Mouse (Mus musculus) megakaryocyte, adult 5-6 weeks (primary cell): ENCODE results near the gene Dclk1. TPM values are rescaled to one million over a fixed set of nuclear protein-coding genes. Genes with fewer than 3 reads are reported as not detected.

ENCODE experiments used
- ATAC-seq: 2 replicates; pipeline ENCODE4 v1.8.0; 2016; ENCODE audit warnings: mild to moderate bottlenecking, inconsistent platforms; ENCODE audit not compliant: poor library complexity, severe bottlenecking
- total RNA-seq, 2 experiments: library from RNA; stranded (forward) in 1 of 2; stranded (reverse) in 1 of 2; fragments of 153-499, 151-499 nt in 1 of 2; fragments of 221-1000, 200-1000 nt in 1 of 2; gene quantifications; 2 replicates each; pipeline versions ENCODE4 v1.2.3 to v1.2.4; 2015 to 2017

The Dclk1 gene
- total RNA-seq, 2 experiments from 2014 or later = not detected

DNA sequence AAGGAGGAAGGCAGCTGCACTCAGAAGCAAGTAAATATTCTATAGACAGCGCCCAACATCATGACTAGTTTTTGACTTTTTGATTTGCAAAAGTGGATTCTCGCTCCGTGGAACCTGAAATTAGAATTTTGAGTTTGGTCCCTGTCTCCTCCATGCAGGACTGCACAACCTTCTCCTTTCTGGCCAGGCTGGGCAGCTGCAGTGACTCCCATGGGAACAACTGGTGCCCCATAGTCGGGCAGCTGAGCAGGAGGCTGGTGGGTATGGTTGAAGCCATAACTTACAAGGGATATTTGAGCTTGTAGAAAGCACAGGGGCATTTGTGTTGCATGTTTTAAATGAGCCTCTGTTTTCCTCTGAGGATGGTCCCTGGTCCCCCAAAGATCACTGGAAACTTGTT lies 88.3 kb downstream of the Dclk1 start:
- no peak for ATAC-seq

DNA sequence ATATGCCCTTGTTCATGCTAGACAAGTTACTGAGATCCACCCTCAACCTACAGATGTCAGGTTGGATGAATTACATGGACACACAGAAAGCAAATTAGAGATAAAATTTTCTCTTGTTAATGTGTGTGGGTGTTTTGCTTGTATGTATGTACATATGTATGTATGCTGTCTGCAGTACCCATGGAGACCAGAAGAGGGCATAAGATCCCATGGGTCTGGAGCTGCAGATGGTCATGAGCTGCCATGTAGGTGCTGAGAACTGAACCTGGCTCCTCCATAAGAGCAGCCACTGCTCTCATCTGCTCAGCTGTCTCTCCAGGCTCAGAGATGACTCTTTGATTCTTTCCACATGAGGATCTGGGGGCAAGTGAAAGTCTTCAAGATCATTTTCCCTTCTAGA lies 89.5 kb downstream of the Dclk1 start:
- no peak for ATAC-seq

DNA sequence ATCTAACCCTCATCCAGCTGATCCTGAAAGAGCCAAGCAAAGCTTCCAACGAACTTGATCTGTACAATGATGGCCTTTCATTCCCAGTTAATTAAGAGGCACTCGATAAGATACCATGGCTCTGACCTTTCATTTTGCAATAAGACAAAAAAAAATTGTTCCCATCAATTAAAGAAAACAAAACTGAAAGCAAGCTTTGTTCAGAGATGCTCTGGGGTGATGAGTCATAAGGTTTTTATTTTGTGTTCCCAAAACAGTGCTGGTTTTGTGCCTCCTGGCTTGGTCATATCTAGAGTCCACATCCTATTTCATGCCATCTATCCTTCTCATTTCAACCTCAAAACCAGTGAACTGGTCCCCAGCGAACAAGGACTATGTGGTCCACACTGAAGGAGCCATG lies 91.3 kb downstream of the Dclk1 start:
- ATAC-seq = no peak

- no peak for ATAC-seq
Observed at GRCm38 (mm10) chr3:55336895-55337294, 94.7 kb downstream of the Dclk1 start.

- no peak for ATAC-seq
Observed at GRCm38 (mm10) chr3:55337671-55338070, 95.5 kb downstream of the Dclk1 start.

DNA sequence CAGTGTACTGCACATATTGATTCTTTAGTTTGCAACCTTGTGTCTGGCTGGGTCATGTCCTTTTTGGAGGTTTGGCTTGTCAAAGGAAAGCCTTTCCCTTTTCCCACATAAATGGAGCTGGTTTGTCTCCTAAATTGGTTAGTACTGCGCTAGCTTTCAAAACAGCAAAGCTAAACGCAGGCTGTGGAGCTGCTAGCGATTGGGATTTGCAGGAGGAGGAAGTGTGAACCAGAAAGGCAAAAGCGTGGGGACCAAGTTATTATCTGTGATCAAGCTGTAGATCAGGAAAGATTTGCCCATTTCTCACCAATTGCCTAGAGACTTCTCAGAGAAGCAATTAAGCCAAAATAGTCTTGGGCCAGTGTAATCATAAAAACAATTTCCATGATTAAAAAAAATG lies 100.3 kb downstream of the Dclk1 start:
- ATAC-seq = no peak

DNA sequence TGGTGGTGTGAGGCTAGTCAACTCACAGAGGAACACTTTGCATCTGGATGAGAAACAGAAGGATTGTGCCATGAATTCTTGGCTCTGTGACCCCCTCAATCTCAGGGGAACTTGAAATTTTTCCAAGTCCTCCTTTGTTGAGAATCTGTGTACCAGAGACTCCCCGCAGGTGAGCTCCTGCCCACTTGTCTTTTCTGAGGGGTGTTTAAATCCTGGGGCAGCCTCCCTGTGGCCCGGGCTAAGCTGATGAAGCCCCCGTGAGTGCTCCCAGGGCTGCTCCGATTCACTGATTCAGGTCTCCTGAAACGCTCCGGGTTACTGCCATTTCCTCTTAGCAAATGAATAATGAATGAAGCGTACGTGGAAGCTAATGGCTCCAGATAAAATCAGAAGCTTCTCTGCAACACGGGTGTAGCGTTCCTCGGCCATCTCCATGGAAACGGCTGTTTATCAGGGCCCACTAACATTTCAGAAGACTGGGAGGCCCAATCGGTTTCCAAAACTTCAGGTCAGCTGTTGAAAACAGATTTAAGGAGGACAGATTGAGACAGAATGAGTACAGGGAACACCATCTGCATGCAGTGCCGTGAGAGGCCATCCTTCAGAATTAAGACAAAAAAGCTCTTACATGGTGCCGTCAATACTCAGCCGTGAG lies 105.3 kb downstream of the Dclk1 start:
- ATAC-seq = no peak

DNA sequence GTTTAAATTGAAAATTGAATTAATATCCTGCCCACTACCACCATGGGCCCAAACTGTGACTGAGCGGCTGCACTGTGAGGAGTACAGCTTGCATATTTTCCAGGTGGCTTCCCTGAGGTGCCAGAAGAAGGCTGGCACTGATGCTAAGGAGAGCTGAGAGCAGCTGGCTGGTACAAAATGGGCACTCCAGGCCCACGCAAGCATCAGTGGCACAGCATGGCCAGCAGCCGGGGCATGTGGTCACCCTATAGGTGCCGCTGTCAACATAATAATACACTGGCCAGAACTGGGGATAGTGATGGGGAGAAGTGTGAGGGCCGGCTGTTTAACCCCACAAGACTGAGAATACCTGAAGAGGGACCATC lies 105.8 kb downstream of the Dclk1 start:
- no peak for ATAC-seq

- no peak for ATAC-seq
Observed at GRCm38 (mm10) chr3:55350194-55350593, 108.0 kb downstream of the Dclk1 start.

GRCm38 (mm10) chr3:55351281-55352052 lies 109.3 kb downstream of the Dclk1 start:
- no peak for ATAC-seq

- no peak for ATAC-seq
Observed at GRCm38 (mm10) chr3:55352529-55352928, 110.4 kb downstream of the Dclk1 start.

GRCm38 (mm10) chr3:55353169-55353568 lies 111.0 kb downstream of the Dclk1 start:
- no peak for ATAC-seq

- no peak for ATAC-seq
Observed at GRCm38 (mm10) chr3:55353909-55354511, 111.8 kb downstream of the Dclk1 start.

- ATAC-seq = no peak
Observed at GRCm38 (mm10) chr3:55354765-55355164, 112.6 kb downstream of the Dclk1 start.

DNA sequence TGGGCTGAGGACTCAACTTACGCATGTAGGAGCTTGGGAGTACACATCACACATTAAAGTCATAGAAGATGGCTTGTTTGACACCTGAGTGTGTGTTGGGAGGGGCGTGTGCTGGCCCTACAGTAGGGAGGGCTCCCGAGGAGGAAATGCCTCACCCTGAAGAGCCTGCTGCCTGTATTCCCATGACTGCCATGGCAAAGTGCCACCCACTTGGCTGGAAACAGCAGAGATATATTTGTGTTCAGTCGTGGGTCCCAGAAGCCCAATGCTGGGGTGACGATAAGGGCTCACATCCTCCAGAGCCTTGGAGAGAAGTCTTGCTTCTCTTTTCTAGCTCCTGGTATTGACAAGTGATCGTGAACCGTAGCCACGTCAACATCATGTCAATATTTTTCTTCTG lies 116.3 kb downstream of the Dclk1 start:
- no peak for ATAC-seq

- ATAC-seq = no peak
Observed at GRCm38 (mm10) chr3:55360836-55361235, 118.7 kb downstream of the Dclk1 start.

DNA sequence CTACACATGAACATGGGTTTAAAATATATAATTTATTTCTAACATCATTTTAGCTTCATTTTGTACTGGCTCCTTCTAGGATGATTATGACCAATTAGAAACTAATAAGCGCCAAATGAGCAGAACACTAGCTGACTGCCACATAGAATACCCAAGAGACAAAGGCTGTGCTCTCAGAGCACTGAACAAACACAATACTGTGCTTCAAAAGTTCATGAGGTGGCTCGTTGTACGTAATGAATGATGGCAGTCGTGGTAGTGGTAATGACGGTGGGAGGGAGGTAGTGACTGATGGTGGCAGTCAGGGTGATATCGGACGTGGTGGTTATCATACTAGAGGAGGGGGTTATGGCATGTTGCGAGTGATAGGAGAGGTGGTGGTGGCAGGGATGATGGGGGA lies 125.0 kb downstream of the Dclk1 start:
- no peak for ATAC-seq

GRCm38 (mm10) chr3:55369156-55369555 lies 127.0 kb downstream of the Dclk1 start:
- no peak for ATAC-seq

DNA sequence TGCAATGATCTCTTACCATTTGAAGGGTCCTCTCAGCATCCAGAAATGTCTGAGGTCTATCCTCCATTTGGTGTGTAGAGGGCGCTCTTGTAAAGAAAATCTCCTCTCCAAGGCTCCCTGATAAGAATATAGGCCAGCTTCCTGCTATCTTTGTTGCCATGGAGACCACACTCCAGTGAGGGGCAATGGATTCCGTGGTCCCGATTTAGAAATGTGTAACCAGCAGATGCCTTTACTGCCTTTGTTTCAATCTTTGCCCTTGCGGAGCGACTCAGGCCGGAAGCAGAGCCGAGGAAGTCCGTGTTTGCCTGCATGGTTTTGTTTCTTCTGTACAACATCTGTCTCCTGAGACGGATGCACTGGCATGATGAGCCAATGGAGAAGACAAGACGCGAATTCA lies 131.5 kb downstream of the Dclk1 start:
- ATAC-seq = no peak

DNA sequence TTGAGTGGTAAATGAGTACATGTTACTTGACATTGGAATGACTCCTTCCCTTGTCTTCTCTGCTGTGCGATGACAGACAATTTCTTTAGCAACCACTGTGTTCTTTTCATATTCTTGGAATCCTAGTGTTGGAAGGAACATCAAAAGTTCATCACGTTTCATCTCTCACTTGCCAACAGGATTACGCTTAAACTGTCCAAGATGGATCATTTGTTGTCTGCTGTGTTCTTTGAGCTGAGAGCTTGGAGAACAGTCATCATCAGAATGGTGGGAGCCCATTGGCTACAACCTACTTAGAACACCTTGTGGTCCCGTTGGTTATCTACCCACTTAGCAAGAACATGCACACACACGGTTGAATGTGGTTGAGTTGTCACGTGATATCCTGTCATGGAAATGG lies 136.4 kb downstream of the Dclk1 start:
- ATAC-seq = no peak

DNA sequence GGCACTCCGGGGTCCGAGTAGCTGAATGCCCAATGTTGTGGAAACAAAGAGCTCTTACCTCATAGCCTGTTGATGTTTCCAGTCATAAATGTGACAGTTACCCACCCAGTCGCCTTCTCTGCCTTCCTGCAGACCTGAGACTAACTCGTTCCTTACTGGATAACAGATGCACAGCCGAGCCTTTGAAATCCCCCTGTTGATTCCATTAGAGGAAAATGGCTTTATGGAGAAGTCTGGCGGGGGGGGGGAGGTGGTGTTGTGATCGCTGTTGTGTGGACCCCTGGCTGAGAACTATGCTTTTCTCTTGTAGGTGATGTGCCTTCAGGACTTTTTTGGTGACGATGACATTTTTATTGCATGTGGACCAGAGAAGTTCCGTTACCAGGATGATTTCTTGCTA lies 138.3 kb downstream of the Dclk1 start:
- ATAC-seq = no peak

GRCm38 (mm10) chr3:55392605-55393004 lies 150.4 kb downstream of the Dclk1 start:
- no peak for ATAC-seq
